Mouse (Mus musculus) CD4-positive naive resting alpha-beta T cell, adult 76 days (primary cell): ENCODE measurements around the gene Gm49661. TPM values are rescaled to one million over a fixed set of nuclear protein-coding genes. Genes with fewer than 3 reads are reported as not detected.

ENCODE experiments used
- total RNA-seq: library from RNA; stranded (reverse); gene quantifications from one replicate; pipeline ENCODE4 v1.2.4, GENCODE M21; 2023

Gene Gm49661
- total RNA-seq = not detected

DNA sequence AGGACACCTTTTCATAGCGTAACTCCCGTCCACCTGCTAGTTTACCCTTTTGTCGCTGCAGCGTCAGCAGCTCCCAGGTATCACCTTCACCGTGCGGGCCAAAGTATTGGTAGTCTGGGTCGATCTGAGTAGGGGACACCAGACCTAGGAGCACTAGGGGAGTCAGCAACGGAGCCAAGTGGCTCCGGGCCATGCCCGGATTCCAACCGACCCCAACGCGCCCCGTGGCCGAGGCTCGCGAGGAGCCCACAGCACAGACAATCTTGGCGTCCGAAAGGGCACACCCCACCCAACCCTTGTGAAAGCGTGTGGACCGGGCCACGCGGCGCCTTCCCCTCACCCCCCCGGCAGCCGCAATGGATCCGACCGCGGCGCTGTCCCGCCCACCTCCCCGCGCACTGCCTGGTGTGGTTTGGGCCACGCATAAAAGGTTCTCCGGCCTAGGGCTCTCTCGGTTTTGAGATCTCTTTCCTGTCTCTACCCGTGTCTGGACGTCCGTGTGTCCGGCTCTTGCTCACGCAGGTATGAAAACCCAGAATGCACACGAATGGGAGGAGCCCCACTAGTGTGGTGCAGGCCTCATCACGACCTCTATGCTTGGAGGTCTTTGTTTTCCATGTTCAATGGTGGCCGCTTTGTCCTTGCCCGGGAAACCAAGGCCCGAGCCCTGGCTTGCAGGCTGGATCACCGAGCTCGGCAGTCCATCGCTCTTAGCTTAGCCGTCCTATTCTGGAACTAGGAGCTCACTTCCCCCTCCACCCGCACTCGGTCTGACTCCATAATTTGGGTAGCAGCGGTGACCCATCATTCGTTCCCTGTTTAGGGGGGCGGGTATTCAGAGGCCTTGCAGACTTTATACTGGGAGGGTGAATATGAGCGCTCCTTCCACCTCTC is at the start of gene Gm49661, which contains the start of the genes Prdx2 and Rnaseh2a:
TSS of gene Gm49661 (minus strand) at position 193 of the 894 bp plus-strand sequence.
TSS of gene Prdx2 (plus strand) at position 347 of the 894 bp plus-strand sequence.
TSS of gene Rnaseh2a (minus strand) at position 527 of the 894 bp plus-strand sequence.

DNA sequence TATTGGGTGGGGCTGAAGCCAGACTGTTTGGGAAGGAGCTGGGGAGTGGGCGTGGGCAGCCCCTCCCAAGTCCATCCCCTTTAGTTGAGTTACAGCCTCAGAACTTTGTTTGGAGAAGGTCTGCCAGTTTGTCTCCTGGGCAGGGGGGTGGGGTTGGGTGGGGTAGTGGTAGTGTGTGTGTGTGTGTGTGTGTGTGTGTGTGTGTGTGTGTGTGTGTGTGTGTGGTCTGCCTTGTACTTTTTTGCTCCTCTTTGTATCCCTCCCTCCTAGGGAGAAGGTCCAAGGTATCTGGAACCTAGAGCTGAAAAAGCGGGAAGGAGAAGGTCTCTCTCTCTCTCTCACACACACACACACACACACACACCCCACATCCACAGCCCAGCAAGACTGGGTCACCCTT is 45.2 kb upstream of the Gm49661 start, which contains the start of gene Best2:
TSS of gene Best2 (minus strand) at position 101 of the 400 bp plus-strand sequence.

DNA sequence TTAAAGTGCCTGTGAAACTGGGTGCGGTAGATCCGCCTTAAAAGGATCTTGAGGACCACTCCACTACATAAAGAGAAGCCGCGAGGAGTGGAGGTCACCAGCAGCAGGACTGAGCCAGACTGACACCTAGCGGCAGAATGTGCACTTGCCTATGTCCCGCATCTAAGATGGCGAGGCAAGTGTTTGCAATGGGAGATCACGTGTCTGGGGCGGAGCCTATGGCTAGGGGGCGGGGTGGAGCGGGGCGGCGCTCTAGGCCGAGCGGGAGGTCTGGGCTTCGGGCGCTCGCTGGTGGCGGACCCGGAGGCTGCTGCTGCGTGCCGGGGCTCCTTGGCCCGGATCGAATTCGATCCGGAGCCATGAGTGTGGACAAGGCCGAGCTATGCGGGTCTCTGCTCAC is 21.1 kb upstream of the Gm49661 start, which contains the start of gene Hook2:
TSS of gene Hook2 (plus strand) at position 255 of the 400 bp plus-strand sequence.

DNA sequence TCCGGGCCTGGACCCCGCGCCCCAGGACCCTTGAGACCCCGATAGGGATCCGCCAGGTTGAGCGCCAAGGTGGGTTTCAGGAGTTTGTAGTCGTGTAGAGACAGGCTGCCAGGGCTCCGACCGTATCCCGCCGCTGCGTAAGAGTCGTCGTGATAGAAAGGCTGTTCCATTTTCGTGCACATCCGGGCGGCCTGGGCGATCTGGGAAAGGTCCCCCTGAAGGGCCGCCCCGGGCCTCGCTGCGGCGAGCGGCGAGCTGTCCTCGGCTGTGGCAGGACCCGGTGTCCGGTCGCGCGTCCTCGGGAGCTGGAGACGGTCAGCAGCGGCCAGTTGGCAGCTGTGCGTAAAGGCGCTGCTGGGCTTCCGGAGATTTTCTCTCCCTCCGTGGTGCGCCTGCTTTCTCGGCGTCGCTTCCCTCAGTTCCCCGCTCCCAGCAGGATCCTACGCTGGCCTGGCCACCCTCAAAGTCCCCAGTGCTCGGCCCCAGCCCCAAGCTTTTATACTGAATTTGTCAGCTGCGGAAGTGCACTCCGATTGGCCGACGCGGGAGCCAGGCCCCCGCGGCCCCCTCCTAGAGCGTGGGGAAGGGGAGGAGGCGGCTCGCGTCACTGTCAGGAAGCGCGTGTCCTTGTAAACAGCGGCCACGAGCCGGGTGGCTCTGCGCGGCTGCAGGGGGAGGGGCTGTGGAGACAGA is 9.2 kb upstream of the Gm49661 start, which contains the start of gene Junb:
TSS of gene Junb (minus strand) at position 471 of the 693 bp plus-strand sequence.

DNA sequence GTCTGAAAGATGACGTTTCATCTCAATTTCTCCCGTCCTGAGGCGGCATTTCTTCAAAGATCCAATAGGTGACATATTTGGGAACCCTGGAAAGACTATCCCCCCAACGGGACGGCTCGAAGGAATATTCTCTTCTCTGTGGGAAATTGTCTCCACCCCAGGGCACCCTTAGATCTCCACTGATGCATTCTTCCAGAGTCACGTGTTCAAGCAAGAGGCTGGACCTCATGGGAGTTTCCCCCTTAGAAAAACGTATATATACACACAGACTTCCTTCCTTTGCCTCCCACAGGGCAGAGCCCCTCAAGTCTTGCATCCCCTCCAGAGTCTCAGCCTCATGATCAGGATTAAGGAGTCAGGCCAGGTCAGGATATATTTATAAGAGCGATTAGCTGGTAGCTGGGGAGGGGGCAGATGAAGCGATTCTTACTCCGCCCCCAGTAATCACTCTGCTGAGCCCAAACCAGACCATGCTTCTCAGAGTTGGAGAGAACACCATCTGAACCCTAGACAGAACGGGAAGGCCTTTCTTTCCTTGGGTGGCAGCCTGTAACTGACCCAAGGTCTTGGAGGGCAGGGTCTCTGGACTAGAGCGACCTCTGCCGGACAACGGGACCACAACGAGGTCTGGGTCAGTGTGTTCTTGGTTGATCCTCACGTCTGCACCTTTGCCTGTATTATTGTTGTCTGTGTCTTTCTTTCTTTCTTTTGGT is 22.5 kb downstream of the Gm49661 start, which contains the start of gene Rtbdn:
TSS of gene Rtbdn (plus strand) at position 464 of the 713 bp plus-strand sequence.

DNA sequence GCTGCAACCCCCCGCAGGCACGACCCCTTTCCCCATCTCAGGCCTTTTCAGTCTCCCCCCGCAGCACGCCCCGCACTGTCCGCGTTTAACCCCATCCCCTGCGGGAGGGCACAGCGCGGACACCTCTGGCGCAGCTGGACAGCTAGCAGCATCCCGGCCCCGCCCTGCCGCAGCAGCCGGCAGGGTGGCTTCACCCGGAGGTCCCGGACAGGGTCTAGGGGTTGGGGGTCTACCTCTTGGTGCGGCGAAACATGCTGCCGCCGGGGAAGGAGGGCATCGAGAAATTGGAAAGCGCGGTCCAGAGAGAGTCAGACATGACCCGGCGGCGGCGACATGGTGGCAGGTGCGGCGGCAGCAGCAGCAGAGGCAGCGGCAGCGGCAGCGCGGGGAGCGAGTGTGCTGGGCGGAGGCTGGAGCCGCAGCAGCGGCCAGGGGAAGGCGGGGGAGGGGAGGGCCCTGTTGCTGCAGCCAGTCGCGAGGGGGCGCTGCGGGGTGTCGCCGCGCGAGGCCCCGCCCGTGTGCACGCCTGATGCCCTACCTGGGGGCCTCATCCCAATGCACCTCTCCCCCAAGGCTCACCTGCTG is 32.2 kb downstream of the Gm49661 start, which contains the start of gene Mast1:
TSS of gene Mast1 (minus strand) at position 398 of the 585 bp plus-strand sequence.

Other genes starting within 250 kb of the Gm49661 start
- gene G430095P16Rik, start 246.4 kb downstream of the Gm49661 start, total RNA-seq = 11.7 TPM
- gene Nfix, start 169.1 kb downstream of the Gm49661 start, total RNA-seq = 18.7 TPM
- 4.9 TPM for gene Dand5, start 146.6 kb downstream of the Gm49661 start, total RNA-seq
- gene Gadd45gip1, start 137.9 kb downstream of the Gm49661 start, total RNA-seq = 13.2 TPM
- 70.4 TPM for gene Rad23a, start 128.8 kb downstream of the Gm49661 start, total RNA-seq
- 445 TPM for gene Calr, start 122.5 kb downstream of the Gm49661 start, total RNA-seq
- 68.4 TPM for gene Farsa, start 112.4 kb downstream of the Gm49661 start, total RNA-seq
- gene Syce2, start 97.3 kb downstream of the Gm49661 start, total RNA-seq = 4.2 TPM
- gene Gcdh, start 75.5 kb downstream of the Gm49661 start, total RNA-seq = 21.0 TPM
- 0.62 TPM for gene Klf1, start 67.5 kb downstream of the Gm49661 start, total RNA-seq
- gene Dnase2a, start 60.9 kb downstream of the Gm49661 start, total RNA-seq = 8.8 TPM
- 0.15 TPM for gene Mast1, start 32.1 kb downstream of the Gm49661 start, total RNA-seq
- gene Rtbdn, start 22.4 kb downstream of the Gm49661 start, total RNA-seq = not detected
- 57.7 TPM for gene Prdx2, start 154 bp upstream of the Gm49661 start, total RNA-seq
- gene Rnaseh2a, start 334 bp upstream of the Gm49661 start, total RNA-seq = 28.2 TPM
- 1,783 TPM for gene Junb, start 9.3 kb upstream of the Gm49661 start, total RNA-seq
- 6.6 TPM for gene Hook2, start 21.2 kb upstream of the Gm49661 start, total RNA-seq
- gene Best2, start 45.1 kb upstream of the Gm49661 start, total RNA-seq = not detected
- 55.2 TPM for gene Asna1, start 55.8 kb upstream of the Gm49661 start, total RNA-seq
- gene Trir, start 57.4 kb upstream of the Gm49661 start, total RNA-seq = 167 TPM
- 68.9 TPM for gene Tnpo2, start 67.5 kb upstream of the Gm49661 start, total RNA-seq
- 6.9 TPM for gene Fbxw9, start 90.6 kb upstream of the Gm49661 start, total RNA-seq
- gene Gm5741, start 98.5 kb upstream of the Gm49661 start, total RNA-seq = not detected
- gene Dhps, start 102.3 kb upstream of the Gm49661 start, total RNA-seq = 115 TPM
- 60.0 TPM for gene Wdr83os, start 111.3 kb upstream of the Gm49661 start, total RNA-seq
- gene Wdr83, start 111.9 kb upstream of the Gm49661 start, total RNA-seq = 11.5 TPM
- gene Man2b1, start 113.8 kb upstream of the Gm49661 start, total RNA-seq = 113 TPM
- not detected for gene Zfp791, start 153.7 kb upstream of the Gm49661 start, total RNA-seq
- gene Cks1brt, start 182.5 kb upstream of the Gm49661 start, total RNA-seq = not detected